Comparison of ENCODE assay signal across 8 mouse cellular contexts in the genomic region with DNA sequence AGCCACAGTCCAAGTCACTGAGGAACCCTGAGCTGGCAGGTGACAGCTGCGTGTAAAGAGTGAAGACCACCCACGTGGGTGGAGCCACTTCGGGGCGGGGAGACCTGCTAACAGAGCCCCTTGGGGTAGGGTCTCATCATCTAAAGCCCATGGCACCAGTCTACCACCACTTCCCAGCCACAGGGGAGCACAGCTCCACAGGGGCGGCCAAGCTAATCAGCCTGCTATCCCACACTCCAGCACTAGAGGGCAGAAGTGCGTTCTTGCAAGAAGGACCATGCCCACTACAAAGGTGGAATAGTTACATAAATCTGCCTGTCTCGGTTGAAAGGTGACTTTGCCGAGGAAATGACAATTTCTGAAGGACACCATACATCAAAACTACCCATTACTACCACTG. TPM values are rescaled to one million over a fixed set of nuclear protein-coding genes. Genes with fewer than 3 reads are reported as not detected.
DNase-seq lines count a peak whose midpoint lies in the region; ATAC-seq lines count a peak whose summit lies in the region.

No protein-coding gene starts in this region.

- DNase-seq in kidney, adult 18-20 months = peak; percentile 83
- DNase-seq in adrenal gland, adult 2 months = peak; percentile 62
- DNase-seq in embryo, embryonic 11 days = peak; percentile 82
- DNase-seq in heart, postnatal 4 days = peak; percentile 87
- peak; percentile 79 to 84 for DNase-seq in left cerebral cortex, postnatal 14 days (ENCODE audit: low spot score in 2 of 2)
- peak; percentile 74 to 84 for DNase-seq in natural killer cell, adult 2 months (ENCODE audit: low spot score in 2 of 2)
- peak; percentile 91 for DNase-seq in testis, postnatal 10 days (ENCODE audit: low spot score)

- H3K4me1 ChIP-seq in kidney, embryonic 16.5 days (ENCODE audit: insufficient read depth, low read length) = peaks cover 16% of the 10 kb centered on the region

- H3K27me3 ChIP-seq in kidney, embryonic 16.5 days (ENCODE audit: insufficient read depth, low read length) = no peaks in the 10 kb centered on the region

- H3K36me3 ChIP-seq in kidney, embryonic 16.5 days (ENCODE audit: insufficient read depth, low read length) = peaks cover 54% of the 10 kb centered on the region

- ATAC-seq in kidney, embryonic 16.5 days (ENCODE audit: low FRiP score, low TSS enrichment) = no peak

- no peak overlapping the region for H3K4me3 ChIP-seq in kidney, embryonic 16.5 days (ENCODE audit: low read length)

- H3K9me3 ChIP-seq in kidney, embryonic 16.5 days (ENCODE audit: low read length) = no peaks in the 10 kb centered on the region

- intact Hi-C loops in left cerebral cortex, postnatal 14 days (cut with DNase I) = no loop called here

- no peak overlapping the region for H3K27ac ChIP-seq in kidney, embryonic 16.5 days (ENCODE audit: low read length)

- no peak overlapping the region for H3K9ac ChIP-seq in kidney, embryonic 16.5 days (replicated peaks; ENCODE audit: low read length)

- no peak overlapping the region for H3K4me2 ChIP-seq in kidney, embryonic 16.5 days (replicated peaks; ENCODE audit: low read depth, low read length)

- 60% methylated on average over 8 of the region's 8 CpGs for WGBS in kidney, embryonic 16.5 days

RNA-seq across cellular contexts. Expression of gene E130309D02Rik, which starts 3.3 kb away (rescaled TPM):
- 39.4 and 43.7 TPM in 2 replicates for polyA plus RNA-seq in kidney, embryonic 16.5 days (2015; fragmentation: Nextera tagmentation; extraction: Ambion mirVana)
- 10 to 100 TPM; 25.6 to 36.4 TPM for total RNA-seq in adrenal gland, adult 2 months (2021)
- 46.5 and 54.9 TPM in 2 replicates for polyA plus RNA-seq in adrenal gland, adult 2 months (2012; rRNA removed)
- total RNA-seq in heart, postnatal 4 days (2021) = 10 to 100 TPM; 21.8 to 22.6 TPM
- total RNA-seq in left cerebral cortex, postnatal 14 days (2021) = 10 to 100 TPM; 22.2 to 22.3 TPM

RNA-seq across cellular contexts. Expression of gene Zdhhc4, which starts 17.2 kb away (rescaled TPM):
- polyA plus RNA-seq in kidney, embryonic 16.5 days (2015; fragmentation: Nextera tagmentation; extraction: Ambion mirVana) = 81.9 and 82.7 TPM in 2 replicates
- total RNA-seq in adrenal gland, adult 2 months (2021) = 10 to 100 TPM; 52.8 to 60.8 TPM
- polyA plus RNA-seq in adrenal gland, adult 2 months (2012; rRNA removed) = 95.2 and 110 TPM in 2 replicates
- 10 to 100 TPM; 35.6 to 37.3 TPM for total RNA-seq in heart, postnatal 4 days (2021)
- total RNA-seq in left cerebral cortex, postnatal 14 days (2021) = 10 to 100 TPM; 35.8 to 37.4 TPM

RNA-seq across cellular contexts. Expression of gene Zfp853, which starts 18.5 kb away (rescaled TPM):
- polyA plus RNA-seq in kidney, embryonic 16.5 days (2015; fragmentation: Nextera tagmentation; extraction: Ambion mirVana) = 0.05 TPM in 2 replicates
- total RNA-seq in adrenal gland, adult 2 months (2021) = under 1 TPM; 0.17 to 0.31 TPM
- 1.1 and 1.6 TPM in 2 replicates for polyA plus RNA-seq in adrenal gland, adult 2 months (2012; rRNA removed)
- total RNA-seq in heart, postnatal 4 days (2021) = under 1 TPM; 0.31 to 0.47 TPM
- 1 to 10 TPM; 7.8 to 8.3 TPM for total RNA-seq in left cerebral cortex, postnatal 14 days (2021)

RNA-seq across cellular contexts. Expression of gene Zfp316, which starts 42.1 kb away (rescaled TPM):
- 1.4 and 2.3 TPM in 2 replicates for polyA plus RNA-seq in kidney, embryonic 16.5 days (2015; fragmentation: Nextera tagmentation; extraction: Ambion mirVana)
- 1 to 10 TPM; 4.6 to 9.8 TPM for total RNA-seq in adrenal gland, adult 2 months (2021)
- polyA plus RNA-seq in adrenal gland, adult 2 months (2012; rRNA removed) = 21.0 and 25.5 TPM in 2 replicates
- 1 to 10 TPM; 5.1 to 6.2 TPM for total RNA-seq in heart, postnatal 4 days (2021)
- total RNA-seq in left cerebral cortex, postnatal 14 days (2021) = 10 to 100 TPM; 20.1 to 20.5 TPM

RNA-seq across cellular contexts. Expression of gene Grid2ip, which starts 45.3 kb away (rescaled TPM):
- 0.05 and 0.07 TPM in 2 replicates for polyA plus RNA-seq in kidney, embryonic 16.5 days (2015; fragmentation: Nextera tagmentation; extraction: Ambion mirVana)
- total RNA-seq in adrenal gland, adult 2 months (2021) = under 1 TPM; 0.24 to 0.29 TPM
- 0.40 and 1.1 TPM in 2 replicates for polyA plus RNA-seq in adrenal gland, adult 2 months (2012; rRNA removed)
- total RNA-seq in heart, postnatal 4 days (2021) = under 1 TPM in 1 of 2 experiments, not detected in 1; 0.07 TPM
- 1 to 10 TPM; 1.4 to 1.9 TPM for total RNA-seq in left cerebral cortex, postnatal 14 days (2021)

Comparison
In these comparisons a context has a peak if more than half of its experiments do, and no peak if none do; other contexts are left out.
1. RNA of gene Zfp853, which starts 18.5 kb away (total RNA-seq): 7.8 to 8.3 TPM in left cerebral cortex, postnatal 14 days; 0.31 to 0.47 TPM in heart, postnatal 4 days and 0.17 to 0.31 TPM in adrenal gland, adult 2 months; every median in the first group is over 4 times any median in the second.
2. Peak in every context shown above with its lines, with median percentiles within 50 percentile points of each other: DNase-seq.